Mouse (Mus musculus): ENCODE results near the gene Gadl1. TPM values are rescaled to one million over a fixed set of nuclear protein-coding genes. Genes with fewer than 3 reads are reported as not detected.

Gadl1 gene
- polyA plus RNA-seq, 1 experiment, result 3.6 TPM

GRCm38 (mm10) chr9:115995856-115996560 is 86.8 kb downstream of the Gadl1 start:
- H3K4me3 ChIP-seq, result no peak overlapping the region
- H3ac ChIP-seq (ENCODE audit: control insufficient read depth, insufficient read length), result no peak overlapping the region
- no peaks in the 10 kb centered on the region for H3K79me2 ChIP-seq (ENCODE audit: control insufficient read depth, insufficient read depth)
- no peaks in the 10 kb centered on the region for H3K27me3 ChIP-seq (ENCODE audit: control insufficient read depth, insufficient read depth, insufficient read length)
- no peak for TF ChIP-seq REST (IDR thresholded peaks at IDR 0.05; ENCODE audit: insufficient read depth, insufficient read length)
- TF ChIP-seq MYOD1 (IDR thresholded peaks at IDR 0.05; ENCODE audit: control insufficient read depth in 1 of 3, insufficient read length in 2 of 3, low read depth in 2 of 3), result no peak
- no peak for TF ChIP-seq POLR2AphosphoS2 (IDR thresholded peaks at IDR 0.05; ENCODE audit: insufficient read length, low read depth)
- TF ChIP-seq MYOG (IDR thresholded peaks at IDR 0.05; ENCODE audit: control insufficient read depth in 1 of 3, insufficient read depth in 1 of 3, insufficient read length in 2 of 3, low read depth in 2 of 3), result no peak
- TF ChIP-seq TCF3 (IDR thresholded peaks at IDR 0.05; ENCODE audit: insufficient read length, low read depth), result no peak
- no peak for TF ChIP-seq TCF12 (IDR thresholded peaks at IDR 0.05; ENCODE audit: insufficient read depth, poor library complexity, severe bottlenecking)
- TF ChIP-seq SRF (IDR thresholded peaks at IDR 0.05; ENCODE audit: control insufficient read depth, insufficient read length, low read depth), result no peak
- no peak for TF ChIP-seq E2F4 (IDR thresholded peaks at IDR 0.05; ENCODE audit: insufficient read depth)
- no peak for TF ChIP-seq POLR2A (IDR thresholded peaks at IDR 0.05; ENCODE audit: insufficient read length, low read depth)
- no peak for TF ChIP-seq USF1 (IDR thresholded peaks at IDR 0.05; ENCODE audit: low read depth)
- TF ChIP-seq CEBPB (IDR thresholded peaks at IDR 0.05; ENCODE audit: insufficient read depth, poor library complexity, severe bottlenecking), result no peak
- TF ChIP-seq MAX (IDR thresholded peaks at IDR 0.05; ENCODE audit: low read depth), result no peak
- H3K36me3 ChIP-seq (ENCODE audit: control insufficient read depth, insufficient read depth), result no peaks in the 10 kb centered on the region
- H3K4me2 ChIP-seq (ENCODE audit: low read depth), result no peak overlapping the region

GRCm38 (mm10) chr9:115998383-115998782 is 89.1 kb downstream of the Gadl1 start:
- Histone ChIP-seq H3K36me3 (ENCODE audit: control insufficient read depth, insufficient read depth) (no peaks in the 10 kb centered on the region), H3K27me3 (ENCODE audit: control insufficient read depth, insufficient read depth, insufficient read length) (no peaks in the 10 kb centered on the region), H3K4me3 (no peak overlapping the region), H3K4me2 (ENCODE audit: low read depth) (peak overlapping the region; percentile 57), H3K79me2 (ENCODE audit: control insufficient read depth, insufficient read depth) (no peaks in the 10 kb centered on the region), H3ac (ENCODE audit: control insufficient read depth, insufficient read length) (no peak overlapping the region)
- TF ChIP-seq REST (IDR thresholded peaks at IDR 0.05; ENCODE audit: insufficient read depth, insufficient read length), result no peak
- no peak for TF ChIP-seq SRF (IDR thresholded peaks at IDR 0.05; ENCODE audit: control insufficient read depth, insufficient read length, low read depth)
- no peak for TF ChIP-seq POLR2A (IDR thresholded peaks at IDR 0.05; ENCODE audit: insufficient read length, low read depth)
- TF ChIP-seq POLR2AphosphoS2 (IDR thresholded peaks at IDR 0.05; ENCODE audit: insufficient read length, low read depth), result no peak
- peak; percentile 37 for TF ChIP-seq TCF12 (IDR thresholded peaks at IDR 0.05; ENCODE audit: insufficient read depth, poor library complexity, severe bottlenecking)
- peak in 1 of 3 experiments; percentile 61 for TF ChIP-seq MYOD1 (IDR thresholded peaks at IDR 0.05; ENCODE audit: control insufficient read depth in 1 of 3, insufficient read length in 2 of 3, low read depth in 2 of 3)
- TF ChIP-seq E2F4 (IDR thresholded peaks at IDR 0.05; ENCODE audit: insufficient read depth), result no peak
- TF ChIP-seq TCF3 (IDR thresholded peaks at IDR 0.05; ENCODE audit: insufficient read length, low read depth), result no peak
- TF ChIP-seq CEBPB (IDR thresholded peaks at IDR 0.05; ENCODE audit: insufficient read depth, poor library complexity, severe bottlenecking), result no peak
- peak in 1 of 3 experiments; percentile 76 for TF ChIP-seq MYOG (IDR thresholded peaks at IDR 0.05; ENCODE audit: control insufficient read depth in 1 of 3, insufficient read depth in 1 of 3, insufficient read length in 2 of 3, low read depth in 2 of 3)
- no peak for TF ChIP-seq USF1 (IDR thresholded peaks at IDR 0.05; ENCODE audit: low read depth)
- TF ChIP-seq MAX (IDR thresholded peaks at IDR 0.05; ENCODE audit: low read depth), result no peak

- Histone ChIP-seq H3K4me2 (ENCODE audit: low read depth) (peak overlapping the region; percentile 32), H3K36me3 (ENCODE audit: control insufficient read depth, insufficient read depth) (no peaks in the 10 kb centered on the region), H3K79me2 (ENCODE audit: control insufficient read depth, insufficient read depth) (no peaks in the 10 kb centered on the region), H3K27me3 (ENCODE audit: control insufficient read depth, insufficient read depth, insufficient read length) (no peaks in the 10 kb centered on the region), H3ac (ENCODE audit: control insufficient read depth, insufficient read length) (no peak overlapping the region), H3K4me3 (no peak overlapping the region)
- TF ChIP-seq TCF12 (IDR thresholded peaks at IDR 0.05; ENCODE audit: insufficient read depth, poor library complexity, severe bottlenecking), result no peak
- no peak for TF ChIP-seq POLR2A (IDR thresholded peaks at IDR 0.05; ENCODE audit: insufficient read length, low read depth)
- no peak for TF ChIP-seq TCF3 (IDR thresholded peaks at IDR 0.05; ENCODE audit: insufficient read length, low read depth)
- no peak for TF ChIP-seq USF1 (IDR thresholded peaks at IDR 0.05; ENCODE audit: low read depth)
- no peak for TF ChIP-seq CEBPB (IDR thresholded peaks at IDR 0.05; ENCODE audit: insufficient read depth, poor library complexity, severe bottlenecking)
- TF ChIP-seq E2F4 (IDR thresholded peaks at IDR 0.05; ENCODE audit: insufficient read depth), result no peak
- no peak for TF ChIP-seq MYOG (IDR thresholded peaks at IDR 0.05; ENCODE audit: control insufficient read depth in 1 of 3, insufficient read depth in 1 of 3, insufficient read length in 2 of 3, low read depth in 2 of 3)
- no peak for TF ChIP-seq MAX (IDR thresholded peaks at IDR 0.05; ENCODE audit: low read depth)
- TF ChIP-seq MYOD1 (IDR thresholded peaks at IDR 0.05; ENCODE audit: control insufficient read depth in 1 of 3, insufficient read length in 2 of 3, low read depth in 2 of 3), result no peak
- TF ChIP-seq REST (IDR thresholded peaks at IDR 0.05; ENCODE audit: insufficient read depth, insufficient read length), result no peak
- TF ChIP-seq SRF (IDR thresholded peaks at IDR 0.05; ENCODE audit: control insufficient read depth, insufficient read length, low read depth), result no peak
- TF ChIP-seq POLR2AphosphoS2 (IDR thresholded peaks at IDR 0.05; ENCODE audit: insufficient read length, low read depth), result no peak
These were observed 90.2 kb downstream of the Gadl1 start for GRCm38 (mm10) chr9:115999361-115999990.

- Histone ChIP-seq H3K4me3 (no peak overlapping the region), H3K36me3 (ENCODE audit: control insufficient read depth, insufficient read depth) (no peaks in the 10 kb centered on the region)
- no peak for TF ChIP-seq MYOG (IDR thresholded peaks at IDR 0.05; ENCODE audit: control insufficient read depth in 1 of 3, insufficient read depth in 1 of 3, insufficient read length in 2 of 3, low read depth in 2 of 3)
These were observed 104.7 kb downstream of the Gadl1 start for GRCm38 (mm10) chr9:116013911-116014310.

More at GRCm38 (mm10) chr9:116013911-116014310, 104.7 kb downstream of the Gadl1 start:
- no peak overlapping the region for H3K4me2 ChIP-seq (ENCODE audit: low read depth)
- H3ac ChIP-seq (ENCODE audit: control insufficient read depth, insufficient read length), result no peak overlapping the region
- no peaks in the 10 kb centered on the region for H3K79me2 ChIP-seq (ENCODE audit: control insufficient read depth, insufficient read depth)
- no peaks in the 10 kb centered on the region for H3K27me3 ChIP-seq (ENCODE audit: control insufficient read depth, insufficient read depth, insufficient read length)
